Mouse (Mus musculus): ENCODE measurements around the gene Fam222a.

- TF ChIP-seq EP300 (optimal IDR thresholded peaks at IDR 0.05) (no peak), CTCF (IDR thresholded peaks at IDR 0.05; ENCODE audit: low read depth) (no peak)
Measured at GRCm38 (mm10) chr5:114590043-114590913, 22.5 kb downstream of the Fam222a start.
